Mouse (Mus musculus): ENCODE results near the gene Mns1.

GRCm38 (mm10) chr9:72393869-72394341, 43.9 kb upstream of the Mns1 start:
- TF ChIP-seq CTCF (conservative IDR thresholded peaks at IDR 0.05; ENCODE audit: low read length) (no peak), NANOG (IDR thresholded peaks at IDR 0.05; ENCODE audit: borderline replicate concordance, low read length) (no peak), POU5F1 (IDR thresholded peaks at IDR 0.05; ENCODE audit: borderline replicate concordance, low read length) (no peak)

Measured in E14TG2a.4 (cell line).